Mouse (Mus musculus): Measurements from ENCODE around the gene Ankrd60.

DNA sequence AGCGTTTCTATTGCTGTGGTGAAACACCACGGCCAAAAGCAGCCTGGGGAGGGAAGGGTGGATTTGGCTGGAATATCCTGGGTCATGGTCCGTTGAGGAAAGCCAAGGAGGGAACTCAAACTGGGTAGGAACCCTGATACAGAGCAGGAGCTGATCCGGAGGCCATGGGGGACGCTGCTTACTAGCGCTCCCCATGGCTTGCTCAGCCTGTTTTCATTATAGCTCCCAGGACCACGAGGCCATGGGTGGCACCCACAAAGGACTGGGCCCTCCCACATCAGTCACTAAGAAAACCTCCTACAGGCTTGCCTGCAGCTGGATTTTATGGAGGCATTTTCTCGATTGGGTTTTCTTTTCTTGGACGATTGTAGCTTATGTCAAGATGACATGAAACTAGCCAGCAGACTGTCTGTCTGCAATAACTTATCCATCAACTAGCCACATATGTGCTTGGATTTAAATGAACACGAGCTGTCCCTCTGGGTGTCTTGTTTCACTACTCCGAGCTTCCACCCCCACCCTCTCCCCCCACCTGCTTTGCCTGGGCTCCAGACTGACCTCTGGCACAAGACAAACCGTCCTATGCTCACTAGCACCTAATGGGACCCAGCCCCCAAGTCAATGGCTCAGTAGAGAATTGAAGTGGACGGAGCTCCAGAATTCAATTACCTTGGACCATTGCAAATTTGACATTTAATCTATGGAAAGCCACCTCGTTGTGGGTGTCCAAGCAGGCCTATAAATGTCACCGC, 45.3 kb downstream of the Ankrd60 start:
- TF ChIP-seq CTCF (IDR thresholded peaks at IDR 0.05 in 2 of 3, conservative IDR thresholded peaks at IDR 0.05 in 1 of 3; ENCODE audit: control insufficient read depth in 1 of 3, insufficient read depth in 1 of 3, low read depth in 2 of 3, low read length in 3 of 3, poor library complexity in 1 of 3, severe bottlenecking in 1 of 3) (no peak), MYB (IDR thresholded peaks at IDR 0.05; ENCODE audit: low read depth, low read length) (no peak), KAT2A (conservative IDR thresholded peaks at IDR 0.05; ENCODE audit: low read depth, low read length) (no peak), SMC3 (IDR thresholded peaks at IDR 0.05; ENCODE audit: low read depth, low read length) (no peak), USF1 (IDR thresholded peaks at IDR 0.05; ENCODE audit: low read depth, low read length) (no peak), ZC3H11A (IDR thresholded peaks at IDR 0.05; ENCODE audit: low read depth, low read length) (no peak)

All from MEL (cell line).